Mouse (Mus musculus) intestine, postnatal 0 days (tissue): ENCODE measurements around the gene Rasal3. TPM values are rescaled to one million over a fixed set of nuclear protein-coding genes. Genes with fewer than 3 reads are reported as not detected.

Experiments
- ATAC-seq: fragments of 200-750 bp; cut with Nextera tagmentation; 2 replicates; pipeline ENCODE4 v1.8.0; 2017; ENCODE audit warnings: mild to moderate bottlenecking, moderate TSS enrichment, moderate library complexity
- H3K27ac ChIP-seq: fragments of 300-500 bp; sonication (generic); 2 replicates; pipeline ENCODE4 v1.5.1; 2014; ENCODE audit warnings: mild to moderate bottlenecking, low read depth, low read length, moderate library complexity
- H3K27me3 ChIP-seq: fragments of 300-500 bp; sonication (generic); replicated peaks from 2 replicates; pipeline ENCODE4 v1.6.1; 2014; ENCODE audit warnings: low read length, mixed read lengths; ENCODE audit not compliant: control insufficient read depth, insufficient read depth
- H3K36me3 ChIP-seq: fragments of 300-500 bp; sonication (generic); 2 replicates; pipeline ENCODE4 v1.6.1; 2014; ENCODE audit warnings: mild to moderate bottlenecking, moderate library complexity; ENCODE audit not compliant: control insufficient read depth, insufficient read depth
- H3K4me1 ChIP-seq: fragments of 300-500 bp; sonication (generic); replicated peaks from 2 replicates; pipeline ENCODE4 v1.6.1; 2014; ENCODE audit warnings: antibody characterized with exemption, low read length, mixed read lengths; ENCODE audit not compliant: control insufficient read depth, insufficient read depth
- H3K4me2 ChIP-seq: fragments of 300-500 bp; sonication (generic); replicated peaks from 2 replicates; pipeline ENCODE4 v1.6.1; 2014; ENCODE audit warnings: low read depth, mild to moderate bottlenecking, moderate library complexity
- H3K4me3 ChIP-seq: fragments of 300-500 bp; sonication (generic); 2 replicates; pipeline ENCODE4 v1.5.1; 2014; ENCODE audit warnings: low read depth, low read length
- H3K9ac ChIP-seq: fragments of 300-500 bp; sonication (generic); 2 replicates; pipeline ENCODE4 v1.6.1; 2014; ENCODE audit warnings: mild to moderate bottlenecking, low read depth, low read length
- H3K9me3 ChIP-seq: fragments of 300-500 bp; sonication (generic); 2 replicates; pipeline ENCODE4 v1.6.1; 2016; ENCODE audit warnings: mixed run types; ENCODE audit not compliant: control insufficient read depth
- CTCF ChIP-seq: sonication (generic); IDR thresholded peaks from 2 replicates; pipeline ENCODE4 v1.5.1; 2016; ENCODE audit warnings: low read depth, mild to moderate bottlenecking, control low read depth, antibody characterized with exemption, moderate library complexity
- WGBS: fragments of 180-500 bp; shearing (Covaris S2); extraction: QIAGEN DNeasy Blood & Tissue Kit; methylation state at CpG from one replicate; pipeline ENCODE4 v1.1.7; 2014; 5-methylcytosine and 5-hydroxymethylcytosine counted together
- polyA plus RNA-seq: library from polyadenylated mRNA; unstranded; fragments of >200 nt; fragmentation: Nextera tagmentation; extraction: Ambion mirVana; gene quantifications from 2 replicates; pipeline ENCODE4 v1.2.1, GENCODE M21; 2015

Rasal3 gene
- polyA plus RNA-seq, 1 experiment from 2014 or later = 1.1 TPM

- Histone ChIP-seq H3K4me3 (no peak overlapping the region), H3K27me3 (peaks cover 8% of the 10 kb centered on the region), H3K27ac (no peak overlapping the region), H3K36me3 (peaks cover 9% of the 10 kb centered on the region), H3K9ac (no peak overlapping the region), H3K4me2 (no peak overlapping the region), H3K4me1 (peaks cover 6% of the 10 kb centered on the region), H3K9me3 (no peaks in the 10 kb centered on the region)
- WGBS = 69% methylated on average over 9 of the region's 9 CpGs
- ATAC-seq = no peak
- TF ChIP-seq CTCF = peak; percentile 73
These were observed 16.5 kb downstream of the Rasal3 start for GRCm38 (mm10) chr17:32386659-32387432.

- no peak overlapping the region for H3K4me3 ChIP-seq
- 89% methylated on average over 5 of the region's 5 CpGs for WGBS
- no peak overlapping the region for H3K27ac ChIP-seq
- peaks cover 10% of the 10 kb centered on the region for H3K36me3 ChIP-seq
- peaks cover 6% of the 10 kb centered on the region for H3K4me1 ChIP-seq
- no peak for TF ChIP-seq CTCF
- no peaks in the 10 kb centered on the region for H3K9me3 ChIP-seq
- no peaks in the 10 kb centered on the region for H3K27me3 ChIP-seq
- no peak for ATAC-seq
- no peak overlapping the region for H3K4me2 ChIP-seq
- H3K9ac ChIP-seq = no peak overlapping the region
These were observed 19.7 kb downstream of the Rasal3 start for GRCm38 (mm10) chr17:32383661-32384060.

GRCm38 (mm10) chr17:32382576-32382975, 20.8 kb downstream of the Rasal3 start:
- Histone ChIP-seq H3K27me3 (no peaks in the 10 kb centered on the region), H3K4me2 (no peak overlapping the region), H3K4me1 (no peaks in the 10 kb centered on the region), H3K36me3 (peaks cover 19% of the 10 kb centered on the region), H3K9ac (no peak overlapping the region), H3K9me3 (no peaks in the 10 kb centered on the region), H3K4me3 (no peak overlapping the region), H3K27ac (no peak overlapping the region)
- ATAC-seq = no peak
- WGBS = 91% methylated on average over 7 of the region's 7 CpGs
- TF ChIP-seq CTCF = no peak

- Histone ChIP-seq H3K27me3 (no peaks in the 10 kb centered on the region), H3K4me3 (no peak overlapping the region), H3K36me3 (peaks cover 21% of the 10 kb centered on the region), H3K4me1 (no peaks in the 10 kb centered on the region), H3K9ac (no peak overlapping the region), H3K9me3 (no peaks in the 10 kb centered on the region), H3K27ac (no peak overlapping the region), H3K4me2 (no peak overlapping the region)
- 67% methylated on average over 2 of the region's 2 CpGs for WGBS
- ATAC-seq = no peak
- TF ChIP-seq CTCF = no peak
These were observed 24.6 kb downstream of the Rasal3 start for GRCm38 (mm10) chr17:32378786-32379185.

- WGBS = 74% methylated on average over 9 of the region's 9 CpGs
- no peaks in the 10 kb centered on the region for H3K4me1 ChIP-seq
- H3K4me2 ChIP-seq = no peak overlapping the region
- H3K36me3 ChIP-seq = peaks cover 15% of the 10 kb centered on the region; the same call in 1 of the 2 replicates
- no peaks in the 10 kb centered on the region for H3K27me3 ChIP-seq
- peak; percentile 16; the same call in 1 of the 2 replicates for ATAC-seq
- H3K27ac ChIP-seq = no peak overlapping the region
- no peaks in the 10 kb centered on the region for H3K9me3 ChIP-seq
- H3K4me3 ChIP-seq = no peak overlapping the region
- TF ChIP-seq CTCF = no peak
- no peak overlapping the region for H3K9ac ChIP-seq
These were observed 26.2 kb downstream of the Rasal3 start for GRCm38 (mm10) chr17:32377137-32377536.

GRCm38 (mm10) chr17:32376475-32376874, 26.9 kb downstream of the Rasal3 start:
- Histone ChIP-seq H3K4me3 (no peak overlapping the region), H3K27me3 (no peaks in the 10 kb centered on the region), H3K36me3 (peaks cover 15% of the 10 kb centered on the region; the same call in 1 of the 2 replicates), H3K9ac (no peak overlapping the region), H3K4me2 (no peak overlapping the region), H3K27ac (no peak overlapping the region), H3K4me1 (no peaks in the 10 kb centered on the region), H3K9me3 (no peaks in the 10 kb centered on the region)
- 84% methylated on average over 15 of the region's 15 CpGs for WGBS
- TF ChIP-seq CTCF = no peak
- no peak for ATAC-seq
